Mouse (Mus musculus) lung, postnatal 25 days (tissue): ENCODE data around the gene Abracl.

Source experiments
- DNase-seq: peaks from one replicate; pipeline ENCODE4 v3.0.0; 2022; ENCODE audit warnings: low spot score

Abracl gene

GRCm38 (mm10) chr10:18021576-18022311 lies 1.3 kb downstream of the Abracl start:
- DNase-seq: no peak

GRCm38 (mm10) chr10:18020846-18021245 lies 2.2 kb downstream of the Abracl start:
- no peak for DNase-seq

DNA sequence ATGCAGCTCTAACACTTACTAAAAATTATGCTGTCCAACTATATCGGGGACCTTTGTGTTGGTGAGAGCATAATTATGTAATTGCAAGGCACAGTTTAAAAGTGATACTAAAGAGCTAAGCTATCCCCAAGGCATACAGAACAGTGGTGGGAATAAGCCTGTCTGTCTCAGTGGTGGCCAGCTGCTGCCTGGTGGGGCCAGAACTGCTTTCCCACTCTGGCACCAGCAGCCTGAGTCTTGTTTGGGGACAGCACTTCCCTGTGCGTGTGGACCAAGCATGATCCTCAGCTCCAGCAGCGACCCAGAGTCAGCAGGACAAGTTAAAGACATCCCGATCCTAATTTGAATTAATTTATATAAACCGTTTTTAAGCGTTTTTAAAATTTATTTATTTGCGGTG lies 2.6 kb downstream of the Abracl start:
- no peak for DNase-seq

- no peak for DNase-seq
Observed at GRCm38 (mm10) chr10:18011761-18012160, 11.3 kb downstream of the Abracl start.

GRCm38 (mm10) chr10:18009744-18010143 lies 13.3 kb downstream of the Abracl start:
- no peak for DNase-seq

GRCm38 (mm10) chr10:18008118-18008517 lies 15.0 kb downstream of the Abracl start:
- DNase-seq: no peak

DNA sequence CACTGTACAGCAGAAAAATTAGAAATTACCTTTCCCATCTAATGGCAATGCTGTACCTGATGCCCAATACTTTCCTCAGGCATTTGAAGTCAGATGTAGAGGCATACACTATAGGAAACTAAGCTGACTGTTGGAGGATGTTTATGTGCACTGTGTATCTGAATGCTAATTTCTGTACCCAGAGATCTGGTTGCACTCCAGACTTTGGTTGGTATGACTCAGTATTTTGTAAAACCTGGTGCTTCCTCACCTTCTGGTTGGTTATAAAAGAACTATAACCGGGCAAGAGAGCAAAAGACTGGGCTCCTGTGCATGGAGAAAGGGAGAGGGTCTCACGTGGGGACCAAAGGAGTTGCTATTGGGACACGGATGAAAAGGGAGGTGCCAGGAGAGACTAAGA lies 15.8 kb downstream of the Abracl start:
- no peak for DNase-seq

DNA sequence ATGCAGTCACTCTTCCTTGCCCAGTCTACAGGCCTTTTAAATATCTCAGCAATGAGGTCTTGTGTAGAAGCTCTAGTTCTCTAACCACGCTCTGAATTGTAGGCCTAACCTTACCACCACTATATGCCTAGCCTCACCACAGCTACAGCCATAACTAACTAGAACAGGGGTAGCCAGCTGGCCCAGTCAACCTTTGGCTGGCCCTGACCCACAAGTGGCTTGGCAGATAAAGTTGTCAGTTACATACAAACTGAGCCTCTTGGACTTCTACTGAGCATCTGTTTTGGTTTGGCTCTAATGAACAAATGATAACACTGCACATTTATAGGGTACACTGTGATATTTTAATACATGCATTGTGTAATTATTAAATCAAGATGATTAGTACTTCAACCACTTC lies 16.3 kb downstream of the Abracl start:
- no peak for DNase-seq

GRCm38 (mm10) chr10:18005136-18005955 lies 17.7 kb downstream of the Abracl start:
- DNase-seq: no peak

GRCm38 (mm10) chr10:18003966-18004637 lies 19.0 kb downstream of the Abracl start:
- no peak for DNase-seq

DNA sequence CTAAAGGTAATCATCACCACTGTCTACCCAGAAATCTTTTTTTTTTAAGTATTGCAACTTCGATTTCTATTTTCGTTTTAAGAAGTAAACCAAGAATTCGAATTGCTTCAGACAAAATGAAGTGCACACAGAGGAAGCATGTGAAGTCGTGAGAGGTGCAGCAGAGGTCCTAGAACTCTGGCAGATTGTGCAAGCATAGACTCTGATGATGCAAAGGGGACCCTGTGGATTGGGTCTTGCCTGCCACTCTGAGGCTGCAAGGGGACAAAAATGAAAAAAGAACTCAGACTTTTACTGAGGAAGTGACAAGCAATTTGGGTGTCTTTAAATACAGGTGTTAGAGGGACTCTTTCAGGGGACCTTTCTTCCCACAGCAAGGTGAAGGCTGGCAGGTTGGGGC lies 32.5 kb downstream of the Abracl start:
- no peak for DNase-seq

- DNase-seq: no peak
Observed at GRCm38 (mm10) chr10:17989136-17989535, 34.0 kb downstream of the Abracl start.

- DNase-seq: peak; percentile 8
Observed at GRCm38 (mm10) chr10:17987823-17988423, 35.2 kb downstream of the Abracl start.

- no peak for DNase-seq
Observed at GRCm38 (mm10) chr10:17983313-17983712, 39.8 kb downstream of the Abracl start.

DNA sequence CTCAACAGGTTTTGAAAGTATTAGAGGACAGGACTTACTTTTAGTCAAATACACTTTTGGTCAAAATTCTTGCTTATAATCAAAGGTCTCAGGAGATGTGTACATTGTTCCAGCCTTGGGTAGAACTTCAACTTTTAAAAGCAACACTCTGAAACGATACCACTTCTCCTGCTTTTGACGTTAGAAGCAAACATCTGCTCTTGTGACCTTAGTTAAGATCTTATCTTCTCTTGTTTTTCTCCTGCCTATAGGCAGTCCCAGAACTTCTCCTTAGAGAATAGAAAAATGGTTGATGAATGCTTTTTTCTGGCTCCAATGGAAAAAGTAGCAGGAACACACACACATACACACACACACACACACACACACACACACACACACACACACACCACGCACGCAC lies 57.0 kb downstream of the Abracl start:
- no peak for DNase-seq
